Mouse (Mus musculus) right cerebral cortex, adult 2 months (tissue): ENCODE measurements at regions not wholly inside any gene's neighbourhood (a gene's known extent, or its start where the extent isn't known, plus 50 kb on each side); places are given as distances from the start of the nearest gene placed in this dataset.
A peak's percentile ranks its signal among the peaks of the same experiment; 100 is the strongest.
"Not testable (repeated sequence)": the region's sequence is repeated elsewhere in the genome, so short reads cannot be mapped to it uniquely, and the experiment has no call there.

Experiments
- DNase-seq, 2 experiments: peaks; one replicate each; pipeline ENCODE4 v3.0.0; 2021 to 2022; ENCODE audit warnings: low spot score in 2 of 2

GRCm38 (mm10) chr16:50533881-50534280 is 57.1 kb downstream of the Ccdc54 start:
- DNase-seq = no peak

- DNase-seq = peak; percentile 86 to 88
Measured at GRCm38 (mm10) chr16:50529511-50530416, 61.2 kb downstream of the Ccdc54 start.

- DNase-seq = peak; percentile 60 to 71
Measured at GRCm38 (mm10) chr16:50528677-50529510, 62.1 kb downstream of the Ccdc54 start.

DNA sequence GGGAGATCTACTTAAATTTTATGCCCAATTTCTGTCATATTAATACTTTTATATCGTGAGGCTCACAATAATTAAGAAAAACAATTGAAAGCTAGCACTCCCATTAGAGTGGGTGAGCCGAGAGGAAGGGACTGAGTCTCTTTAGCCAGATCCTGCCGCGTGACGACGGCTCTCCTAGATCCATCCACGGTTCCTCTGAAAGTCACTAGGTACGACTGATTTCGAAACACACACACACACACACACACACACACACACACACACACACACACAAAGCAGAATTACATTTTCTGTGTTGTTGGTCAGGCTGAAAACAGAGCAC is 62.6 kb downstream of the Ccdc54 start:
- no peak for DNase-seq

DNA sequence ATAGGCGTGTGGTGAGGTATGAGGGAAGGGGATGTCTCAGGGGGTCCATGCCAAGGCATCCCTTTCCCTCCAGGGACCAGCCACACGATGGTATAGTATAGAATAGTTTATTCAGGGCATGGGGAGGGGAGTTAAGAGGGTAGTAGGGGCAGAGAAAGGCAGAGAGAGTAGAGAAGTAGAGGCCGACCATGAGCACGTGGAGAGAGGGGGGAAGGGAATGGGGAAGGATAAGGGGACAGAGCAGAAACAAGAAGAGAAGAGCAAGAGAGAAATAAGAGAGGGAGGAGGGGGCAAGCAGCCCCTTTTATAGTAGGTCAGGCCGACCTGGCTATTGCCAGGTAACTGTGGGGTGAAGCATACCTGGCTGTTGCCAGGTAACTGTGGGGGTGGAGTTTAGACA is 64.0 kb downstream of the Ccdc54 start:
- DNase-seq = not testable (repeated sequence)

DNA sequence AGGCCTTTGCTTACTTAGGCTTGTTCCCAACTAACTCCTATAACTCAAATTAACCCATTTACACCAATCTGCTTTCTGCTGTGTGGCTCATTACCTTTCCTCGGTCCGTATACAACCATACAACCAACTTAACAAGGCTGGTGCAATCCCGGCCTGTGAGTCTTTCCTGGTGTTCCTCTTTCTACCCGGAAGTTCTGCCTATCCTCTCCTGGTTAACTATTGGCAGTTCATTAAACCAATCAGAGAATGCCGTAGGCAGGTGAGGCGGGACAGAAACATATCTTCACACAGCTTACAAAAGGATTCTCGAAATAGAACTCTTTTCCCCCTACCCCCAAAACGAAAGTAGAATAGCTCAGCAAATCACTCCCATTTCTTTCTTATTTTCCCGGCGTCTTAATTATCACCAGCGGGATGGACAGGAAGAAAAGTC is 65.0 kb downstream of the Ccdc54 start:
- no peak for DNase-seq

DNA sequence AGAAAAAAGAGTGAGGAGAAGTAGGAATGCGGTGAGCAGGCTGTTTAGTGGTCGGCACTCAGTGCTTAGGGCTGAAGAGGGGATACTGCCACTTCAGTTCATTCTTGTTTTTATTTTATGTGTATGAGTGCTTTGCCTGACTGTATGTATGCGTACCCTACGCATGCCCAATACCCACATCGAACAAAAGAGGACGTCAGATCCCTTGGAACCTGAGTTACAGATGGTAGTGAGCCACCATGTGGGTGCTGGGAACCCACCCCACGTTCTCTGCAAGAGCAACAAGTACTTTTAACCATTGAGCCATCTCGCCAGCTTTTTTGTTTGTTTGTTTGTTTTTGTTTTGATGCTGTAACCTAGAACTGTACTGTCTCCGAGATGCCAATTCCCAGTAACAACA is 65.5 kb downstream of the Ccdc54 start:
- no peak for DNase-seq

DNA sequence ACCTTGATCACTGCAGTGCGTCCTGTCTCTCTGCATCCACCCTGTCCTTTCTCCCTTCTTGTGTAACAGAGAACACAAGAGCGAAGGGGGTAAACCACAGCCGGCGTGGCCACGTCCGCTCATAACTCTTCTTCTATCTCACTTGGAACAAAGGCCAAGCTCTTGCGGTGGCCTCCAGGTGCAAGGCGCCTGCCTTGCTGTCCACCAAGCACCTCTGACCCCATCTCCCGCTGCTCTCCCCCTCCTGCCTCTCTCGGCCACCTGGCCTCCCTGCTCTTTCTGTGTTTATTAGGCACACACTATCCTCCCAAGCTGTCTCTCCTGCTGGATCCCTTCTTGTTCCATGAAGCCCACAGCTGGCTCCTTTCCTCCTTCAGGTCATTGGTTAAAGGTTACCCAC is 71.3 kb downstream of the Ccdc54 start:
- no peak for DNase-seq

DNA sequence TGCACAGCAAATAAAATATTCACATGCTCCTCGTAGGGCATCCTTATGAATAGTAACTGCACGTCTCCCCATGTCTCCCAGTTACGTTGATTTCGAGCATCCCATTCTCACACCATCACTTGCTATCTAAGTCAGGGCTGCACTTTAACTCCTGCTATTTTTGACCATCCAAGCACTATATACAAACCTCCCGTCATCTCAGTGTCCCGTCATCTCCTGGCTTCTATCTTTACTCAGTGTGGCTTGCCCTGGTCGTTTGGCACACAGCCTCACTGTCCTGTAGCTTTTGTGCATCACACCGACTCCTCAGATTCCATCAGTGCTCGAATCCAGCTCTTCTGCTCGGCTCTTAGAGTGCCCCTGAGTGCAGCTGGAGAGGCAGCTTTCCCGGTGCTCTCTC is 74.4 kb downstream of the Ccdc54 start:
- DNase-seq = no peak

DNA sequence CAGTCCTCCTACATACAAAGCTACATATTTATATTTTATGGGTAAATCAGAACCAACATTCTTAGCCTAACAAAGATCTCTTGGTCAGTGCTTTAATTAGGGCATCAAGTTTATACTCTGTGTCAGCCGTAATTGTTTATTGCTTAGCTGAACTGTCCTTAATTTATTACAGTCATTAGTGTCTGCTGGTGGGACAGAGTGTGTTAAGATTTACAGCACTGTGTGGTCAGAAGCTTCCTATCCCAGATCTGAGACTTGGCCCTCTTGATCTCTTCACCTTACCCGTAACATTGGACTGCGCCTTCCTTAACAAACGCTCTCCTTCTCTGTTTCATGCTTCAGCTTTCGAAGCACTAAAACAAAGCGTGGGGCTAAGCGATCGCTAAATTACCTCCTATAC is 75.9 kb downstream of the Ccdc54 start:
- no peak for DNase-seq

DNA sequence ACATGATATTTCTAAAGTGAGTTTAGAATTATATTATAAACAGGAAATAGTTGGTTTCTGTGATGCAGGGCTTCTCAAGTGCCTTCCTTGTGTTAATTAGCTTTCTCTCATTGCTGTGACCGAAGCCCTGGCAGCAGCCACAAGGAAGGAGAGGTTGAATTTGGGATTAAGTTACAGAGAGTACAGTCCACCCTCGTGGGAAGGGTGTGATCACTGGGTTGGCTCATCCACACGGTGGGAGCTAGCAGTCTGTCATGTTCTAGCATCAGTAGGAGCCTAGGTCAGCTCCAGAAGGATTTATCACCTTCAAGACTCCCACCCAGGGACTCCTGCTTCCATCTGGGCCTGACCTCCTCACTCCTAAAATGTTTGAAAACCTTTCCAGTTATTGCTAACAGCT is 78.9 kb downstream of the Ccdc54 start:
- DNase-seq = no peak

DNA sequence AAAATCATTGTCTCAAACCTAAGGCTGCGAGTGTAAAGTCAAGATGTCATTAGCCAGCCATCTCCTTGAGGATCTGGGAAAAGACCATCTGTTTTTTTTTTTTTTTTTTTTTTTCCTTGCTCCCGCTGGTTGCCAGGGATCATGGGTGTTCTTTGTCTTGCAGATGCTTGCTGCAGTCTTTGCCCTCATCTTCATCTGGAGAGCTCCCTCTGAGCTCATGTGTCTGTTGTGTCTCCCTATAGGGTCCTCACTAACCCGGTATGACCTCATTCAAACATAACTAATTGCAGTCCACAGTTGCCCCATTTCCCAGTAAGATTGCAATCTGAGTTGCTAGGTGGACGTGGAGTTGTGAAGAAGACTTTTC is 77.3 kb upstream of the Bbx start:
- no peak for DNase-seq

DNA sequence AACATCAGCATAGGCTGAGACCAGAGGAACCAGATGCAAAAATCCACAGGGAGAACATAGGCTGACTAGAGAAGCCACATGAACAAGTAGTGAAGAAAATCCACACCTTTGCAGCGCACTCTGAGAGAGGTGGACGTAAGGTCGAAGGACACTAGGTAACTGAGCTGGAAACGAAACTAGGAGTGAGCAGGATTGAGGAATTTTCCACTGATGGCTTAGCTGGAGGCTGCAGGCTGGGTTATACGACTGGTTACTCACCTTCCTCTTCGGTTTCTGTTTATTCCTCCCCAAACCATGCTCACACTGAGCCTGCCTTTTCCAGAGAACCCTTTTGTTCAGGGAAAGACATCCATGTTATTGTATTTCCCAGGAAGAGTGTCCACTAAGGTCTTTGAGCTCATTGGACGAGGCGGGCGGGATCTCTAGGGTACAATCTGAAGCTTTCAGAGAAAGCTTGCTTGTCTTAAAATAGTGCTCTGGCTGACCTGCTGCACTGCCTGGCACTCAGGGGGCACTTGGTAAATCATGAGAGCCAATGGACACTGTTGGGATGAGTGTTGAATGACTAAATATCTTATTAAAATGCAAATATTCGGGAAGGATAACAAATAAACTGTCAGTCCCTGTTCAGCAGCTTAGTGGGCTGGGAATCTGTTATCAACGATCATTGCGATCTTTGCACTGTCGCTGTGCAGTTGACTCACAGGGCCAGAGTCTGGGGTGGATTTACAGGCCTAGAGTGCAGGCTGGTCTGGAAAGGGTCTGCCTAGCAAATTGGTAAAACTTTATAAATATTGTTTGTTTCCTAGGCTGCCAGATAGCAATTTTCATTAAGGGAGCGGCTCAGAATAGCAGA is 76.7 kb upstream of the Bbx start:
- DNase-seq = no peak

DNA sequence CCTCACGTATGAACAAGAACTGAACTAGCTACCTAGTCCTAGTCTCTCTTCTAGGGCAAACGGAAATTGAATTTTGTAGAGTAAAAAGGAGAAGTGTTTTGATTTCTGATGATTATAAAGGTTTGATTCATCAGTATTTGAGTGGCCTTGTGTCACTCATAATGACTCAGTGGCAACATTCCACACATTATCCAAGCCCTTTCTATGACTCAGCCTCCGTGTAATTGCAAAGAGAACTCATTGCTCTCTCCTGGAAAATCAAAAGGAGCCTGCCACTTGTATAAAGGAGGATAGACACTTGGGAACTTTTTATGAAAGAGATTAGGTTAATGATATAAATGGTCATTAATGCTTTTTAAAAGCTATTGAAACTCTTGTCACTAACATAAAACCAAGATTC is 72.4 kb upstream of the Bbx start:
- no peak for DNase-seq

DNA sequence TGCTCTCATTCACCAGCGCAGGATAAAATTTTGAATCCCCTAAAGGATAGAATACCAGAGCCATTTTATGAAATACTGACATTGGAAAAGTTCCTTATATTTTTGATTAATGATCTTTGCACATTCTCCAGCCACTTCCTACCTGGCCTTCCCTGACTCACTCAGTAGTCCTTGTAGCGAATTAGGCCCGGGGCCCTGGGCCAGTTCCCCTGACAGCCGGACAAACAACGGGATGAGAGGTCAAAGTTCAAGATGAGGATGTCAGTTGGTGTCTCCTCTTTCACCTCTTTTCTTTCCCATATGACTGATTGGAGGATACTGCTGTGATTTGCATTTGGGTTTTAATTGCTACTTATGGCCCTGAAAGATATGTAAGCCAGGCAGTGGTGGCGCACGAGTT is 66.7 kb upstream of the Bbx start:
- no peak for DNase-seq

DNA sequence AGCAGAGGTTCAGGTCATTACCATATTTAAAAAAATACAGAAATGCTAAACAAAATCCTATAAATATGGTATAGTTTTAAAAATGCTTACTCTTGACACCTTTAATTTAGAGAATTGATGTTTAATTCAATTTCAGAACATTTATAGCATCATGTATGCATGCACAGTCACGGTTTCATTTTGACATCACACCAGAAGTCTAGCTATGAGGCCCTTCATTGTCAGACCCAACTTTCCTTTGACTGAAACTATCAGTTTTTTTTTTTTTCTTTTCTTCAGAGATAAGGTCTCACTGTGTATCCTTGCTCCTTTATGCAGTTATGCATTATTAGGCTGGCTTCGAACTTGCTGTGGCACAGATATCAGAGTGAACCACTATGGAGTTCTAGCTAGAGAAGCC is 61.5 kb upstream of the Bbx start:
- no peak for DNase-seq

GRCm38 (mm10) chr16:50489244-50489643 is 57.1 kb upstream of the Bbx start:
- no peak for DNase-seq

GRCm38 (mm10) chr16:50482360-50482786 is 50.2 kb upstream of the Bbx start:
- no peak for DNase-seq
